Mouse (Mus musculus) layer of hippocampus, adult 11-12 months (tissue): ENCODE results near the gene Hmgcll1.

ENCODE experiments used
- DNase-seq: peaks from one replicate; pipeline ENCODE4 v3.0.0; 2022; ENCODE audit warnings: low spot score

The Hmgcll1 gene

GRCm38 (mm10) chr9:76014631-76015531 lies at the start of gene Hmgcll1:
Gene Hmgcll1 (plus strand): TSS chr9:76014855.
- peak; percentile 65 for DNase-seq

- no peak for DNase-seq
These were observed 34.6 kb upstream of the Hmgcll1 start for GRCm38 (mm10) chr9:75980097-75980496.

GRCm38 (mm10) chr9:75981139-75981538 lies 33.5 kb upstream of the Hmgcll1 start:
- no peak for DNase-seq

- DNase-seq: no peak
These were observed 25.2 kb upstream of the Hmgcll1 start for GRCm38 (mm10) chr9:75989491-75989890.

- no peak for DNase-seq
These were observed 15.8 kb upstream of the Hmgcll1 start for GRCm38 (mm10) chr9:75998791-75999350.

- DNase-seq: no peak
These were observed 13.5 kb upstream of the Hmgcll1 start for GRCm38 (mm10) chr9:76000876-76001858.

GRCm38 (mm10) chr9:76003066-76003465 lies 11.6 kb upstream of the Hmgcll1 start:
- DNase-seq: no peak

GRCm38 (mm10) chr9:76003637-76004036 lies 11.0 kb upstream of the Hmgcll1 start:
- DNase-seq: no peak

- DNase-seq: no peak
These were observed 7.2 kb upstream of the Hmgcll1 start for GRCm38 (mm10) chr9:76007342-76007970.

- DNase-seq: no peak
These were observed 866 bp upstream of the Hmgcll1 start for GRCm38 (mm10) chr9:76013789-76014188.

GRCm38 (mm10) chr9:76015971-76016370 lies 1.3 kb downstream of the Hmgcll1 start:
- DNase-seq: peak; percentile 60

GRCm38 (mm10) chr9:76016506-76016905 lies 1.9 kb downstream of the Hmgcll1 start:
- DNase-seq: no peak

- no peak for DNase-seq
These were observed 8.9 kb downstream of the Hmgcll1 start for GRCm38 (mm10) chr9:76023551-76023973.

- DNase-seq: peak; percentile 41
These were observed 9.9 kb downstream of the Hmgcll1 start for GRCm38 (mm10) chr9:76024277-76025246.

- peak; percentile 23 for DNase-seq
These were observed 15.0 kb downstream of the Hmgcll1 start for GRCm38 (mm10) chr9:76029471-76030199.

- no peak for DNase-seq
These were observed 20.4 kb downstream of the Hmgcll1 start for GRCm38 (mm10) chr9:76035058-76035457.

- DNase-seq: no peak
These were observed 23.9 kb downstream of the Hmgcll1 start for GRCm38 (mm10) chr9:76038327-76039103.

GRCm38 (mm10) chr9:76039711-76040110 lies 25.1 kb downstream of the Hmgcll1 start:
- peak; percentile 34 for DNase-seq

- DNase-seq: no peak
These were observed 28.7 kb downstream of the Hmgcll1 start for GRCm38 (mm10) chr9:76043341-76043740.
